Mouse (Mus musculus) right cerebral cortex, adult 2 months (tissue): Measurements from ENCODE around the gene Arpc1b.
"Not testable (repeated sequence)": the region's sequence is repeated elsewhere in the genome, so short reads cannot be mapped to it uniquely, and the experiment has no call there.

Experiments used
- DNase-seq, 2 experiments: peaks; one replicate each; pipeline ENCODE4 v3.0.0; 2021 to 2022; ENCODE audit warnings: low spot score in 2 of 2

Gene Arpc1b

GRCm38 (mm10) chr5:145114071-145114605 is at the start of gene Arpc1b:
TSS of gene Arpc1b (plus strand) at chr5:145114215.
- no peak for DNase-seq

- DNase-seq, result no peak
Measured at GRCm38 (mm10) chr5:145064765-145065340, 49.2 kb upstream of the Arpc1b start.

- DNase-seq, result no peak
Measured at GRCm38 (mm10) chr5:145068863-145069262, 45.2 kb upstream of the Arpc1b start.

- peak; percentile 84 to 90 for DNase-seq
Measured at GRCm38 (mm10) chr5:145069707-145070106, 44.3 kb upstream of the Arpc1b start.

DNA sequence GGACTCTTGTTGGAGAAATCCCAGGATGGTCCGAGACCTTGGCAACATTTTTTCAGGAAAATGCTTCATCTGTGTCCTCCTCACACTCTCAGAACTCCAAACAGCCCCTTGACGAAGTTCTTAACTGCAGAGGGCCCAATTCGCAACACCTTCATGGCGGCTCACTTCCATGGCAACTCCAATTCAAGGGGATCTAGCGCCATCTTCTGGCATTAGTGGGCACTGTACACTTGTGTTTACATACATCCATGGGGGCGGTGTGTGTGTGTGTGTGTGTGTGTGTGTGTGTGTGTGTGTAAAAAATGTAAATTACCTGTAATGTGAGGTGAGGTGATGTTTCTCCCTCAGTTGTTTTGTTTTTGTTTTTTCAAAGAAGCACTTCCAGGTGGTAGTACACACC is 42.7 kb upstream of the Arpc1b start:
- no peak for DNase-seq

GRCm38 (mm10) chr5:145075081-145075480 is 38.9 kb upstream of the Arpc1b start:
- no peak for DNase-seq

DNA sequence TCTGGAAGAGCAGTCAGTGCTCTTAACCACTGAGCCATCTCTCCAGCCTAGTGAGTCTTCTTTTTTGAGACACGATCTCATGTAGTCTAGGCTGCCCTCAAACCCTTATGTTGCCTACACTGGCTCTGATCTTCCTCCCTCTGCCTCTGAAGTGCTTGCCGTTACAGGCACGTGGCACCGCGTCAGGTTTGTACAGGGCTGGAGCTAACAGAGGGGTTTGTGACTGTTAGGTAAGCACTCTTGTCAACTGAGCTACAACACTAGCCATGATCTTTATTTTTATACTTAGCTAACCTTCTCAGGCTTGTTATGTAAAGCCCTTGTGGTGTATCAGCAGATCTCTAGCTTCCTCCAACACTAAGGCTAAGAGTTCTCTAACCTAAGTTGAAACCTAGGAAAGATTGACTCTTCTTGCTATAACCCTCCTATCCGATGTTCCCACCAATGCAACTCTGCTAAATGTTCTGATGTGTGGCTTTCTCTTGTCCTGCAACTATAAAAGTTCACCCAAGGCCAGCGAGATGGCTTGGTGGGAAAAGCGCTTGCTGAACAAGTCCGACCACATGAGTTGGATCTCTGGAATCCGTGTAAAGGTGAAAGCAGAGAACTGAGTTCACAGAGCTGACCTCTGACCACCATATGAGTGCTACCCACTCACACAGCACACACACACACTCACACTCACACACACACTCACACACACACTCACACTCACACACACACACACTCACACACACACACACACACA is 32.0 kb upstream of the Arpc1b start:
- no peak for DNase-seq

GRCm38 (mm10) chr5:145083201-145083600 is 30.8 kb upstream of the Arpc1b start:
- not testable (repeated sequence) for DNase-seq

DNA sequence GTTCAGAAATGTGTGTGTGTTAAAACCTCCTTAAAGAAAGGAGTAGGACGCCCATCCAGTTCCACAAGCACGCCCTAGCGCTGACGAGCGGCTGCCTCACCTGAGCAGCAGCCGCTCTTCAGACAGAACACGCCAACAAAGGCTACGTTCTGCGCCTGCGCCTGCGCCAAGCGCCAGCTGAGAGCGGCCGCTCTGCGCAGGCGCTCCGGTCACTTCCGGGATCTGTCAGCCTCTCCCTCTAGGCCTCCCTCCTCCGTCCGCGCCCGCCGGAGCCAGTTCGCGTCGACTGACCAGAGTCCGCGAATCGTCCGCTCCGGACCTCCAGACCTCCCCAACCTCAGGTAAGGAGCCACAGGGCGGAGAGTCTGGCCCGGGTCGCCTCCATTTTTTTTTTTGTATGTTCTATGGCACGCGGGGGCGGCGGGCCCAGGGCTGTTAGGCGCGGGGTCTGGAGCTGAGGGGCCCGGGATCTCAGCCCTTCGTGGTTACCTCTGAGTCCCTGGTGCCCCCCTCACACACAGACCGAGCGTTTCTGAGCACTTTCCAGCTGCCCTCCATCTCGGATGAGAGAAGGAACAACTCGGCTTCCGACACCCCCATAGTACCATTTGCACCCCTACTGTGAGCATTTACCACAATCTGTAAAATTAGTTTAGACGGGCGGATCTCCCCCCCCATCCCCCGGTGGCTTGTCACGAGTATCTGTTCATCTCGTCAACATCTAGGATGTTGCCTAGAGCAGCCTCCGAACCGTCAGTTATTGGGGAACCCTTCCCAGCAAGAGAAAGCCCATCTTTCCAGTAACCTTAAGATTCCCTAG is 30.2 kb upstream of the Arpc1b start, which contains the start of the genes Arpc1a and Kpna7:
TSS of gene Arpc1a (plus strand) at position 199 of the 820 bp plus-strand sequence.
TSS of gene Kpna7 (minus strand) at position 399 of the 820 bp plus-strand sequence.
- DNase-seq, result peak; percentile 89 to 90

DNA sequence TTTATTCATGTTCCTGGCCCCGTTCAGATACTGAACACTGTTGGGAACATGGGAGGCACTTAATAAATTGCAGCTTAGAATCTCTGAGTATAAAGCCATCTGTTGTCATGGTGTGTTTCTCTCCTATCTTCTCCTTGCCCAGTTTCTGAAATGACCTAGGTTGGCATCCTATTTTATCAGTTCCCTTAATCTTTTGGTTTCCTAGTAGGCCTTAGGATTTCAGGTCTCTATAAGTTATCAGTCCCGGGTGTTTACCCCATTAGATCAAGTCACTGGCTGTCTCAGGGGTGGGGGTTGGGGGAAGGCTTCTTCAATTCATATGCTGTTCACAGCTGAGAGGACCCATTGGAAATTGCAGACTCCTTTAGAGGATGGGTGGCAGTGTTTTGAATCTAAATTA is 29.2 kb upstream of the Arpc1b start:
- DNase-seq, result no peak

- no peak for DNase-seq
Measured at GRCm38 (mm10) chr5:145088186-145088585, 25.8 kb upstream of the Arpc1b start.

DNA sequence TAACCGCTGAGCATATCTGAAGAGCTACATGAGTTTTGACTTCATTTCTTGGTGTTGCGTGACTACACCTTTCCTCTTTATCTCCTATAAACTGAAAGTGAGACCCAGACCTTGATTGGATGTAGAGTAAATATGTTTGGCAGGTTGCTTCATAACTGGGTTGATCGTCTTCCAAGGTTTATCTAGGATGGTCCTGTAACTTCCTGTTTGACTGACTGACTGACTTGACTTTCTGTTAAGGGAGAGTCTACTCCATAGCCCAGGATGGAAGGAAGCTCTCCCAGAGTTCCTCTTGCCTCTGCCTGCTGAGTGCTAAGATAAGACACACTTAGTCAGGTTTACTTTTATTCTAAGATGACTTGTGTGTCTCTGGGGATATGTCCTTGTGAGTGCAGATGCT is 24.1 kb upstream of the Arpc1b start:
- no peak for DNase-seq

DNA sequence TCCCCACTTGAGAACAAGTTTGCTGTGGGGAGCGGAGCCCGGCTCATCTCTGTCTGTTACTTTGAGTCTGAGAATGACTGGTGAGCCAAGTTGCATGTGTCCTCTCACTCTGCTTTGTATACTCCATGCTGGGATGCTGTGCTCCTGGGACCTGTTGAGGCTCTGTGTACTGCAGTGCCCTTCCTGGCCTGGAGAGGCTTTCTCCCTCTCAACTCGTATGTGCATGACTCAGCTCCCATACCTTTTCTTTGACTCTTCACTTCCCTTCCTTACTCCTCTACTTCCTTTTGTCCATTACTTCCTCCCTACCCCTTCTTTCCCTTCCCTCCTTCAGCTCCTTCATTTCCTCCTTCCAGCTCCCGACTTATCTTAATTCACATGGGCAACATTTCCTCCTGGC is 17.8 kb upstream of the Arpc1b start:
- no peak for DNase-seq

GRCm38 (mm10) chr5:145098340-145098821 is 15.6 kb upstream of the Arpc1b start:
- no peak for DNase-seq

- no peak for DNase-seq
Measured at GRCm38 (mm10) chr5:145100960-145101359, 13.1 kb upstream of the Arpc1b start.

GRCm38 (mm10) chr5:145101451-145101850 is 12.6 kb upstream of the Arpc1b start:
- DNase-seq, result not testable (repeated sequence)

DNA sequence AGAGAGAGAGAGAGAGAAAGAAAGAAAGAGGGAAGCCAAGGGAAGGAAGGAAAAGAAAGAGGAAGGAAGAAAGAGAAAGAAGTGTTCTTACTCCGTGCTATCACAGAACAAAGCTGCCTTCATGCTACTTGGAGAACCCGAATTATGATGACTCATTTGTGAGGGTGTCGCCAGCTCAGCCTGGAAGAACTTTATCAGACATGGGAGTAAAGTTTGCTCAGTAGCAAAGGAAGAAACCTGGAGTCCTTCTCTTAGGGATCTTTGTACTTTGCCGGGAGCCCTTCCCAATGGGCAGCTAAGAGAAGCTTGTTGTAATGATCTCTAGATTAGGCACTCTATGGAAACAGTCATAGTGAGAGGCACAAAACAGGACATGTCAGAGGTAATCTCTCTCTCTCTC is 11.3 kb upstream of the Arpc1b start:
- DNase-seq, result no peak

- no peak for DNase-seq
Measured at GRCm38 (mm10) chr5:145104328-145104727, 9.7 kb upstream of the Arpc1b start.

GRCm38 (mm10) chr5:145105694-145106275 is 8.2 kb upstream of the Arpc1b start:
- DNase-seq, result no peak

DNA sequence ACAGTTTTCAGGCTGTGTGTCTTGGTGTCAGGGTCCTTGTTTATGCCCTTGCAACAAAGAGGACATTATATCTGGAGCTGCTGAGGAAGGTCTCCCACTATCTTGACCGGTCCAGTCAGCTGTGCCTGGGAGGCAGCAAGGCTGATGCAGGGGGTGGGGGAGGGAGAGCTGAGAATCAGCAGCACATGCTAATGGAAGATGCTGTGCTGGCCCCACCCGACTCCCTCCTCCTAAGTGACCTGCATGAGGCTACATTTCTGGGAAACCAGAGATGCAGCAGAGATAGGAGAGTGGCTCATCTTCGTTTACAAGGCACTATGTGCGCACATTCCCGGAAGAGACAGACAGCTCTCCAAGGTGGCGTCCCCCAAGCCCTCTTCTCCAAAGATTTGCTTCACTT is 3.6 kb upstream of the Arpc1b start:
- no peak for DNase-seq

GRCm38 (mm10) chr5:145112566-145112965 is 1.4 kb upstream of the Arpc1b start:
- no peak for DNase-seq

GRCm38 (mm10) chr5:145113416-145113815 is 599 bp upstream of the Arpc1b start:
- no peak for DNase-seq
